Mouse (Mus musculus) layer of hippocampus, adult 11-12 months (tissue): Measurements from ENCODE around the gene Hipk1.

Source experiments
- DNase-seq: peaks from one replicate; pipeline ENCODE4 v3.0.0; 2022; ENCODE audit warnings: low spot score

Gene Hipk1

GRCm38 (mm10) chr3:103715762-103716693 lies 75.3 kb downstream of the Hipk1 start:
- peak; percentile 51 for DNase-seq

GRCm38 (mm10) chr3:103714942-103715341 lies 76.4 kb downstream of the Hipk1 start:
- no peak for DNase-seq

- no peak for DNase-seq
These were observed 77.0 kb downstream of the Hipk1 start for GRCm38 (mm10) chr3:103714236-103714875.

- DNase-seq, result no peak
These were observed 79.2 kb downstream of the Hipk1 start for GRCm38 (mm10) chr3:103712196-103712595.

GRCm38 (mm10) chr3:103709470-103710040 lies 81.8 kb downstream of the Hipk1 start:
- no peak for DNase-seq

- DNase-seq, result no peak
These were observed 85.9 kb downstream of the Hipk1 start for GRCm38 (mm10) chr3:103705426-103705825.

GRCm38 (mm10) chr3:103704661-103705060 lies 86.7 kb downstream of the Hipk1 start:
- no peak for DNase-seq

GRCm38 (mm10) chr3:103696388-103696925 lies 94.9 kb downstream of the Hipk1 start:
- DNase-seq, result no peak

- no peak for DNase-seq
These were observed 95.8 kb downstream of the Hipk1 start for GRCm38 (mm10) chr3:103695556-103695955.

GRCm38 (mm10) chr3:103690506-103690905 lies 100.9 kb downstream of the Hipk1 start:
- peak; percentile 22 for DNase-seq
